Mouse (Mus musculus): ENCODE measurements around the gene Scamp5.

DNA sequence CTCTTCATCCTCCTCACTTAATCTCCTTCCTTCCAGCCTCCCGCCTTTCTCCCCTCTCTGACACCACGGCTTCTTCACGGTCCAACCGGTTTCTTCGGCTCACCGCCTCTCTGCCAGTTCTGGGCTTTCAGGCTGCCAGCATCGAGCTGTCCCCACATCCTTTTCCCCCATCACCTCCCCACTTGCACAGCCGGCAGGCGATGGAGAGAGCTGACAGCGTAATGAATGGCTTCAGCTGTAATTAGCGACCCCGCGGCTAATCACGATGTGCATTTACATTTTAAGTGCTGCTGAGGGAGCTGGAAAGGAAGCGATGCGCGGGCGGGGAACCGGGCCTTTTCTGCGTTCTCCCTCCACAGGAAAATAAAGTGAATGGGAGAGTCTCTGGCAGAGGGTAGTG lies 34.0 kb upstream of the Scamp5 start:
- no peak for TF ChIP-seq CTCF (IDR thresholded peaks at IDR 0.05; ENCODE audit: borderline replicate concordance, control insufficient read depth, extremely low read depth, insufficient read depth, low read length, poor library complexity)
- TF ChIP-seq POLR2A (IDR thresholded peaks at IDR 0.05; ENCODE audit: control insufficient read depth, extremely low read depth, insufficient read depth, low read length, poor library complexity): no peak

Measured in thymus, adult 2 months (tissue).